Mouse (Mus musculus) ES-Bruce4 (cell line): ENCODE measurements around the gene Rpl22.

ENCODE experiments used
- EP300 ChIP-seq: IDR thresholded peaks from 2 replicates; pipeline ENCODE4 v1.6.1; 2011; ENCODE audit warnings: low read depth, low read length; ENCODE audit not compliant: insufficient read depth
- POLR2A ChIP-seq: IDR thresholded peaks from one replicate; pipeline ENCODE4 v1.8.1; 2011; ENCODE audit warnings: low read length; ENCODE audit not compliant: insufficient read depth

DNA sequence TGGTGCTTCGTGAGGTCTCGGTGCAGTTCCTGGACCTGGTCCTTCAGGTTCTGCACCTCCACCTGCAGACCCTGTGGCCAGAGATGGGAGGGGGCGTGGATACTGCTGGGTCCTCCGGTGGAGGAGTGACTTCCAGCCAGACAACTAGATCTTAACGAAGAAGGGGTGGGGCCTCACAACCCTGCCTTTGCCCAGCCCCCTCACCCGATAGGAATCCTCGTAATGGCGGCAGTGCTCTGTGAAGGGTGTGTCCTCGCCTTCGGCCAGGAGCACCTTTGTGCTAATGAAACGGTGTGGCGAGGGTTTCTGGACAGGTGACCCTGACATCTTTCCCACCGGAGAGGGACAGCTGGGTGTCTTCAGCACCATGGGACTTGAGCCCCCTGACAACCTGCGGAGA is 13.4 kb upstream of the Rpl22 start:
- TF ChIP-seq POLR2A (peak; percentile 11), EP300 (peak; percentile 58; the same call in 1 of the 2 replicates)
